Mouse (Mus musculus): ENCODE data around the gene Twist1. TPM values are rescaled to one million over a fixed set of nuclear protein-coding genes. Genes with fewer than 3 reads are reported as not detected.

Gene Twist1
- total RNA-seq, 2 experiments from 2014 or later = 0.57 TPM; not detected in 1

DNA sequence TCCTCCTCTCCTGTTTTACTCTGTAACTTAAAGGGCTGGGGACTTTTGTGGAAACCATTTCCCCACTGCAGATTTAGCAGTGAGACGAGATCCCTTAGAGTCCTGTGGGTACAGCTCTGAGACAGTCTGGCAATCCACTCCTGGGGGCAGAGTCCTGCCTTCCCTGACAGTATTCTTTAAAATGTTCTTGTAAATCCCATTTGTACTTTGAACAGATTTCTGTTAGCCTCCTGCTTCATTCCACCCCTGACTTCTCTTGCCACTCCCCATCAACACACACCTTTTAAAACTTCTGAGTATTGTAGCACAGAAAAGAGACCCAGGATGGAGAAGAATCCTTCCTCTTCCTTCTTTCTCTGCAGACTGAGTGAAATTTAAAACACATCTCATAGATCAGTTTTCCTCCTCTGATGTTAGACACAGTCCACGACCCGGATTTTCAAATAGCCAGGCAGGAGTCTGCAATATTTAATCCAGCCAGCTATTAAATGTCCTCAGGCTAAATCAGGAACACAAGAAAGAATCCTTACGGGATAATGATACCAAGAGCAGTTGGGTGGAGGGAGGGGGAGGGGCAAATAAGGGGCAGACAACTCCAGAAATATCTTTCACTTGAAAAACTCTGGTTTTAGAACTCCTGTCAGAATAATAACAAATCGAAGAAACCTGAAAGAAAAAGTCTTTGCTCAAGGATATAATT lies 8.3 kb downstream of the Twist1 start:
- no peak for ATAC-seq (replicated peaks; ENCODE audit: poor library complexity, severe bottlenecking)

DNA sequence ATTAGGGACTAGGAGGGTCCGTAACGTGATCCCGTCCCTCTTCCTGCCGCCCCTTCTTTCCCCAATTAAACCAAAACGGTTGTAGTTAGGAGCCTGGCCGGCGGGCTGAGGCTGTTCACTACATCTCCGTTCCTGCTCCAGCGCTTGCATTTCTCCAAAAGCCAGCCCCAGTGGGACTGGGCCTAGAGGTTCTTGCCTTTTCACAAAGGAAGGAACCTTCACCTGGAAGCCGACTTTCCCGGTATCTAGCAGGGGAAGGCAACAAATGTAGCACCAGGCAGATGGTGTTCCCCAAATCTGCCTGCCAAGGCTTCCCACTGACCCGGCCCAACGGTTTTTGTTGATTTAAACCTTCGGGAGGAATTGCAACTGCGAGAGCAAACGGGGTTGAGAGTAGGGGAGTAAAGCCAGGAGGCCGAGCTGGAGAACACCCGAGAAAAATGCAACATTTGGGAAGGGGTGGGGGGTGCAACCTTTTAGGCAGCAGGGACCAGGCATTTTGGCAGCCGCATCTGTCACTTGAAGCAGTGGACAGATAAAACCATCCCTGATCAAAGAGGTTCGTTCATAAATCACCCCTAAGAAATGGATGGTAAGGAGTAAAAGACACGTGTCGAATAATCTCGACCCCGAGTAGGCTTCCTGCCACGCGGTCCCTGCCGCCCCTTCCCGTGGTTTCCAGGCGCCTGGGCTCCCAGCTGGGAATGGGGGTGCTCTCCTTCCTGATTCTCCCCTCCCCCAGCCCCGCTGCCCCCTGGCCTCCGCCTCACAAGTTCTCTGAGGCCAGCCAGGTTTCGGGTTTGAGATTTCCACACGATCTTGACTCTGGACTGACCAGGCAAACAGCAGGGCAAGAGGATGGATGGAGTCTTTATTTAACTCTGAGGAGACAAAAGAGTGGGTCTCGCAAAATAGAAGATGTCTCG lies 9.3 kb downstream of the Twist1 start:
- ATAC-seq (replicated peaks; ENCODE audit: poor library complexity, severe bottlenecking) = no peak

DNA sequence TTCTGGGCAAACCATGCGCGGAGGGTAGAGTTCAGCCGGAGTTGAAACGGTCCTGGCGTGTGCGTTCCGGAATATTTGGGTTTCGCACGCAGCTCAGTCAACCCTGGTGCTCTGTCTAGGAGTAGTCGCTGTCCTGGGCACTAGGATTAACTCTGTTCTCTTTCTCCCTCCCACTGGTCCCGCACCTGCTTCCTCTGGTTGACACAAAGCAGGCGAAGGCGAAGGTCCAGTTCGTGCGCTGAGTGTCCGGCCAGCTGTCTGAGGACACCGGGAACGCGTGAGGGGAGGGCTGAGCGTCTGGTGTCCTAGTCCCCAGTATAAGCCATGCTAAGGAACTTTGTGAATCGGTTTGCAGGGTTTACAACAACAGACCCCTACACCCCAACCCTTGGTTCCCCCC lies 10.0 kb downstream of the Twist1 start:
- ATAC-seq (replicated peaks; ENCODE audit: poor library complexity, severe bottlenecking) = 0 out of 2 replicates have a peak, but pooled peaks have one; percentile 14

DNA sequence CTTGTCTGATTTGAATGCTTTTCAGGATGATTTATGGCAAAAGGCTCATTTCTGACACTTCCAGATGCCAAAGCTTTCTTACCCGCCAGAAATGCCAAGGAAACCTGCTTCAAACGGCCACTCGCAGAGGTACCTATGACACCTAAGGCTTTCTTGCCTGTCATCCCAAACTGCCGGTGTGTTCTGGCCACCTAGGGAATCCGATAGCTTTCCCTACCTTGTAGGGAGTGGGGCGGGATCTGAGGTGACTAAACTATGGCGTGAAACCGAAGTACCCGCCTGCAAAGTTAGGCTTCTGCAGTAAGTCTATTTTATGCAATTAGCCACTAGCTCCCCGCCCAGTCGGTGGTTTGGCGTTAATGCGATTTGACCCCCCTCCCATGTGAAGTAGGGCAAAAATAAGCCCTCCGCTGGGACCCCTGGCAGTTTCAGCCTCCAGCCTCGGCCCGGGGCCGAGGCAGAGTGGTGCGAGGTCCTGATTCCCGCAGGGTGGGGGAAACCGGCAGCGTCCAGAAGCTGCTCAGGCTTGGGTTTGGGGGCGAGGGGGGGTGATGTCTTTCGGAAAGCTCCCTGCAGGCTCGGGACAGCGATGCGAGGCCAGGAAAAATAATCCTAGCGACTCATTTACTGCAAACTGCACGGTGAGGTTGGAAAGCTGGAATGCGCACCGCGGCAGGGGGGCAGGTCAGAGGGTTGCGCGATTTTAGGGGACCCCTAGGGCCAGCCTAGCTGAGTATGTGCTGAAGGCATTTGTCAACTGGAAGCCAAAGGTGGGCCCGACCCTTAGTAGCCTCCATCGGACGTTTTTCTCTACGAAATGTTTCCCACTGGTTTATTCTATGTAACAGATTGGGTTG lies 10.8 kb downstream of the Twist1 start:
- ATAC-seq (replicated peaks; ENCODE audit: poor library complexity, severe bottlenecking) = no peak

DNA sequence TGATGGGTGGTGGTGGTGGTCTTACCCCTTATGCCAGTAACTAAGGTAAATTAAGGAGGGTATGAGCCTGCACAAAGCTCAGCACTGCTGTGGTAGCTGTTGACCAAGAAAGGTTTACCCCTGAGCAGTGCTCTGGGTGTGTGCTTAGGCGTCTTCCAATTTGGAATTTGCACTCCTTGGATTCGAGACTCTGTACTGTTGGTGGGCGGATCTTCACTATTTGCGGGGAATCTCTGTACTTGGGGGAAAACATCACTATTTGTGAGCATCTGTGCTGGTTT lies 11.4 kb downstream of the Twist1 start:
- ATAC-seq (replicated peaks; ENCODE audit: poor library complexity, severe bottlenecking) = no peak

DNA sequence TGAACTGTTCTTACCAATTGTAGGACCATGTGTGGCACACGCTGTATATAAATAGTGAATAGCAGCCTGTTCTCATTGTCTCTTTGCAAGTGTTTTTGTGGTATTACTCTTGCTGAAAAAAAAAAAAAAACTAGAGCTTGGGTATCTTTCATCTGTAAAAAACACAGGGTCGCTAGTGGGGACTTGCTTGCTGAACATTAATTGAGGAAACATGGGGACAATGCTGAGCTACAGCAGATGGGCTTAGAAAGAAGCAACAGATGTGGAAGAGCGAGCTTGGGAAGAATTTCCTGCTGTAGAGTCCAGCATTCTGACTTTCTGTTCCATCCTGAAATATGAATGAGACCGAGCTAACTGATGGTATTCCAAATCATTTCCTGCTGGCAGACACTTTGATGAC lies 22.7 kb downstream of the Twist1 start:
- no peak for ATAC-seq (replicated peaks; ENCODE audit: poor library complexity, severe bottlenecking)

DNA sequence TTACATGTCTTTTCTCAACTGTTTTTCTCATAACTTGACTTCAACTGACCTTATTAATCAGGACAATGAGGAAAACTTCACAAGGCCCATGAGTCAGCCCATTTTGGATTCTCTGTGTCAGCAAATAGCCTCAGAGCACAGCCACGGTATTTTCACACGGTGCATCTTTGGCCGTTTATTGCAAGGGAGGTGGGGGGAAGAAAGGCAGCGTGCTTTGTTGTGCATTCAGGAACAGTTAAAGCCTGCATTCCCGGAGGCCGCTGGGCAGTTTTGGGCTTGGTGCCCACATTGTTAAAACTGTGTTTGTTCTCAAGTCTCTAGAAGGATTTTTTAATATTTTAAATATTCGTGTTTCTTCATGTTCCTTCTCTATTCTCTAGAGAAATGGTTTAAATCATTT lies 24.0 kb downstream of the Twist1 start:
- ATAC-seq (replicated peaks; ENCODE audit: poor library complexity, severe bottlenecking) = no peak

DNA sequence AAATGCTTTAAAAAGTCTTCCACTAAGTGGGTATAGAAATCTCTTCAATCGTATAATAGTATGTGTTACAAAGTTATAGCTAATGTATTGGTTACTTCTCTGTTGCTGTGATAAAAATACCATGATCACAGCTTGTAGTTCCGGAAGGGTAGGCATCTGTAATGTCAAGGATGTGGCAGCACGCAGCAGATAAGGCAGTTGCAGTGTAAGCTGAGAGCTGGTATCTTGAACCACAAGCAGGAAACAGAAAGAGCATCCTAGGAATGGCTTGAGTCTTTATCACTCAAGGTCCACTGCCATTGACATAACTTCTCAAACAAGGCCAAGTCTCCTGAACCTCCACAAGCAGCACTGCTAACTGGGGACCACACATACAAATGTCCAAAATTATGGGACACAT lies 35.7 kb downstream of the Twist1 start:
- ATAC-seq (replicated peaks; ENCODE audit: poor library complexity, severe bottlenecking) = no peak

Other genes with a start within 250 kb of the Twist1 start
- gene Ferd3l, start 29.2 kb upstream of the Twist1 start, total RNA-seq (2014; fragmentation: Nextera tagmentation) = not detected in 2 replicates
- gene Ferd3l, start 29.2 kb upstream of the Twist1 start, total RNA-seq (2017) = not detected in 2 replicates